Mouse (Mus musculus) thymus, postnatal 10 days (tissue): ENCODE measurements at regions not wholly inside any gene's neighbourhood (a gene's known extent, or its start where the extent isn't known, plus 50 kb on each side); places are given as distances from the start of the nearest gene placed in this dataset.

Source experiments
- DNase-seq, 2 experiments: peaks; one replicate each; pipeline ENCODE4 v3.0.0; 2021; ENCODE audit warnings: low spot score in 2 of 2

DNA sequence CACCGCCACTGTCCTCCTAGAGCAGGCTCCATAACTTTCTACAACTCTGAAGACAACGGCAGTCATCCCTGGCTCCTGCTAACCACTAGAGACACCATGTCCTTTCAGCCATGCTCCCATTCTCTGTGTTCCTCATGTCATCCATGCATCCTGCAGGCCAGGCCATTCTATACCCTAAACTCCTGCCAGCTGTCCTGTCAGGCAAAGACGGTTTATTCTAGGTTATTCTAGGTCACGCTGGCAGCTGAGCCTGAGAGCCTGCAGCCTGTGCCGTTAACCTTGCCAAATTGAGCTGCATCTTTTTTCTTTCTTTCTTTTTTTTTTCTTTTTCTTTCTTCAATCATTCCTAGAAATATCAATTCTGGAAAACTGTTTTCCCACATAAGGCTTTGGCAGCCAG, 406.0 kb upstream of the Acvr2a start:
- DNase-seq = no peak

- no peak for DNase-seq
Measured at GRCm38 (mm10) chr2:48409876-48410275, 404.0 kb upstream of the Acvr2a start.

- no peak for DNase-seq
Measured at GRCm38 (mm10) chr2:48411392-48411791, 402.5 kb upstream of the Acvr2a start.

DNA sequence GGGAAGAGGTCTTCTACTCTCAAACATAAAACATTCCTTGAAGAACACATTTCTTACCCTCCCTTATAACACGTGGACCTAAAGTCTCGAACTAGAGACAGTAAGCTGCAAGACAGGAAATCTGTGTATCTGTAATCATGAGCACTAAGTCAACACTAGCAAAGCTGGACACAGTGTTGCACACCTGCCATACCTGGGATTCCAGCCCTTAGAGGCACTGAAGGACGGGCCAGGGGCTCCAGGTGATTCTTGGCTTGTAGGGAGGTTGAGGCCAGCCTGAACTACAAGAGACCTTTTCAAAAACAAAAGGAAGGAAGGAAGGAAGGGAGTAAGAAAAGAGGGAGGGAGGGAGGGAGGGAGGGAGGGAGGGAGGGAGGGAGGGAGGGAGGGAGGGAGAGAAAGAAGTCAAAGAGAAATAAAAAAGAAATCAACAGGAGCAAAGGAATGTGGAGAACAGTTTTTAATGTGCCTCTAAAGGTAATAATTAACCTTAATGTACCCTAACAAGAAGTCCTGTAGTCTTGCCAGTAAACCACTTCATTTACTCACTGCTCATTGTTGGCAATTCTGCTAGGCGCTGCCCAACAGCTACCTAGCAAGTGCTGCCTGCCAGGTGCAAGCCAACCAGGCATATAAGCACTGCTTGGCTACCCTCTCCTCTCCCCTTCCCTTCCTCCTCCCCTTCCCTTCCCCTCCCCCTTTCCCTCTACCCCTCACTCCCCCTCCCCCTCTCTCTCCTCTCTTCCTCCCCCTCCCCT, 401.0 kb upstream of the Acvr2a start:
- no peak for DNase-seq

GRCm38 (mm10) chr2:48414596-48415481, 399.1 kb upstream of the Acvr2a start:
- no peak for DNase-seq

- no peak for DNase-seq
Measured at GRCm38 (mm10) chr2:48416207-48416750, 397.6 kb upstream of the Acvr2a start.

DNA sequence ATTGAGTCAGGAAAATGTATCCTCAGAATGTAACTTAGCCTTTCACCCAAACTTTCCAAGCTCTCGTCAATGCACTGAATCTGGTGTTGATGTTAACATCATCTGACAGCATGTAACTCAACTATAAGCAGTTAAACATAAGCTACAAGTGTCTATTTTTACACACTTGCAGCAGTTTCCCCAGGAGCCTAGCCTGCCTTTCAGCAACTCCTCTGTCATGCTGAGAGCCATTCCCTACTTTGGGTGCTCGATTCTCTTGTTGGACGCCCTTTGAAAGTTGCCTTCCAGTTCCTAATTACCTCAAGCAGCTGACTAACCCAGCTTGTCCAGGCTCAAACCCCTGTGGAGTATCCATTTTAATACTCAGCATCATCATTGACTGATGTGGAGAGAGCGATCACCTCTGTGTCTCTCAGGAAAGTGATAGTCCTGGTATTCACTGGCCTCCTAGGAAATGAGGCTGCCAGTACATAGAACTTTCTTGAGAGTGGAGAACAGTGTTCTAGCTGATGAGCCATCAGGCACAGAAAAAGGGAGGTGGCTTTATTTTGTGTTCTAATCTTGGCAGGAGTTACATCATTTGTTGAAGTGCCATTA, 396.8 kb upstream of the Acvr2a start:
- no peak for DNase-seq

- no peak for DNase-seq
Measured at GRCm38 (mm10) chr2:48420791-48421190, 393.1 kb upstream of the Acvr2a start.

DNA sequence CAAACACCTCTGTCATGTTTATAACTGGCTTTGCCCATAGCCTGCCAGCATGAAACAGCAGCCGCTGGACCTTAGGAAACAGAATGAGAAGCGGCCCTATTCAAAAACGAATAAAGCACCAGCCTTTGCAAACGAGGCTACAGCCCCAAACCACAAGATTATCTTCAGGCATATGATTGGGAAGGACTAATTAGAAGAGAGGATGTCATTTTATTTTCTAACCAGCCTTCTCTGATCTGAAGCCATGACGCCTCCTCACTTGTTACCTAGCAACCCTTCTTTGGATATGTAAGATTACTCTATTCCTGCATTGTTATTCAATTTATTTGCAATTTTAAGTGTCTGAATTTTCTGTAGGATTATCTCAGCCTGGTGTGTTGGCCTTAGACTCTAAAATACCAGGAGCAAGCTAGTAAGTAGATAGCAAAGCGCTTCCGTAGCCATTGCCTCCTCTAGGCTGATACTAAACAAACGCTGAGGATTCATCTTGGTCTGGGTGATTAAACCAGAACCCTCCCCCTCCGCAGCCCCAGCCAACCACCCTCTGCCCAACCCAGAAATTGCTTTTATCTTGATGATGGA, 390.0 kb upstream of the Acvr2a start:
- DNase-seq = no peak

DNA sequence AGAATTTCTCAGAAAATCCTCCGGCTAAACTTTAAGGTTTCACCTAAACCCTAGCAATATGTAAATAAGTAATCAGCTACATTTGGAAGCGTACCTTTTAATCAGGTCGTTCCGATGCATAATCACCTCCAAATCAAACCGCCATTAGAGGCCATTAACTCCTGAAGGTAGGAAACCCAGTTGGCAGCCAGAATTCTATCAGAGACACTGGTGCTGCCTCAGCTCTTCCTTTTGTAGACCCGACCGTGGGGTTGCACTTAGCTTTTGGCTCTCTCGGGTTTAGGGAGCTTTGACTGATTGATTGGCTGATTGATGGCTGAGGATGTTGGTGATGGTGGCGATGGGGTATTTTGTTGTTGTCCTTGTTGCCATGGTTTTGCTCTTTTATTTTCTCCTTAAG, 389.3 kb upstream of the Acvr2a start:
- no peak for DNase-seq

GRCm38 (mm10) chr2:48425200-48426090, 388.5 kb upstream of the Acvr2a start:
- DNase-seq = no peak

GRCm38 (mm10) chr2:48432545-48432944, 381.4 kb upstream of the Acvr2a start:
- DNase-seq = no peak

- no peak for DNase-seq
Measured at GRCm38 (mm10) chr2:48441296-48441990, 372.5 kb upstream of the Acvr2a start.

DNA sequence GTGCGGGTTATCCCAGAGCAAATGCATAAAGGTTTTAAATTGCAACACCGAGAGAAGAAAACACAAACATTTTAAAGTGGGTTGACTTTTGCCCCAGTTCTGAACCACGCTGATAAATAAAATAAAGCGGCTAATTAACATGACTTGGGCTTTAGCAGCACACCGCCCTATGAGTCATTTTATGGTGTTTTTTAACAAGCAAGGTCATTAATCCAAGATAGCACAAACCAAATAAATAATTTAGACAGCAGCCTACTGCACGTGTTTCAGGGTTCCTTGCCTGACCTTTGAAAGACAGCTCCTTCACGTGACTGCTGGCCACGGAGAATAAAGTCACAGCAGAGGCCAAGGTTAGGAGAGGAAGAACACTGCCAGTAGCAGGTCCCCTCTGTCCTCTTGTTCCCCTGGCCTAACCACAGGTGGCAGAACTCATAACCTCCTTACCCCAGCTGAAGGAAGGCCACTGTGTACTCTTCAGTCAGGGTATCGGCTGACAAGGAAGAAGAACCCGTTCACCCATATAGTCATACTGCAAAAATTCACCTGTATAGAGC, 371.8 kb upstream of the Acvr2a start:
- no peak for DNase-seq

DNA sequence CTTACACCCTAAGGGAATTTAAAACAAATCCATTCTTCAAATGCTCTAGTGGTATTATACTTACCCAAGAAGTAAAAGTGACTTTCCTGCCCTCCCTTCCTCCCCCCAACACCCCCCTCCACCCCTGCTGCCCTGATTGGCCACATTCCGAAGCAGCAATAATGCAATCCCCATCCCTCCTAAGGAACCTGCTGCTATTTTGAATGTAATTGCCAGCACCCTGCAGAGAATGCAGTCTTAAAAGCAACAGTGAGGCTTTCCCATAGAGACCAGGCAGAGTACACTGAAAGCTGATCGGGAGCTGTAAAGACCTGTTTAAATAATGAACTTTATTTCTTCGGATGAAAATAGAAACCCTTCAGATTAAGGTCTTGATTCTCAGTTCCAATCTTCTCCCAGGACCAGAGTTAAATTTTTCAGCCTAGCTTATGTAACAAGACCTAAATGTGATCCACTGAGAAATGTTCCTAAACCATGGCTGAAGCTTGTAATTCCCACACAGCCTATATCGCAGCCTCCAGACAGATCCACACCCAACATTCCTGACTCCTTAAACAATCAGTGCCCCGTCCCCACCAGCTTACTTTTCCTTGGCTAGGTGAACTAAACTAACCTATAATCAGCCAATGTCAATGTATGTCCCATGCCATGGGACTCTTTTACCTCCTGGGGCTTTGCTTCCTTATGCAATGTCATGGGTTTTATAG, 367.9 kb upstream of the Acvr2a start:
- no peak for DNase-seq

DNA sequence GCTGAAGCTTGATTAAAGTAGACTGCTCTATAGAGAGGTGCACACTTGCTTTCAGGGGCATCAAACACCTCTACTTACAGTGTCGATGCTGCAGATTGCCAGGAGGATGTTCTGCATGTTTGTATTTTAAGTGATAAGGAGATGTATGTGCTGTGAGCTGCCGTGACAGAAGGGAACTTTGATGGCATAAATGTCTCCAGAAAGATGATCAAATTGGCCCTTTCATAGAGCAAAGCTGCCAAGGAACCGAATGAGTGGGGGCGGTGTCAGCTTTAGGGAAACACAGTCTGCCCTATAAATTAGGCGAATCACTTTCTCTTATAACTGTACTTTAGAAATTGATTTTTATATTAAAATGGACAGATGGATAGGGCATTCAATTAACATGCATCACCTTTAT, 367.3 kb upstream of the Acvr2a start:
- no peak for DNase-seq

GRCm38 (mm10) chr2:48449165-48449842, 364.6 kb upstream of the Acvr2a start:
- no peak for DNase-seq

DNA sequence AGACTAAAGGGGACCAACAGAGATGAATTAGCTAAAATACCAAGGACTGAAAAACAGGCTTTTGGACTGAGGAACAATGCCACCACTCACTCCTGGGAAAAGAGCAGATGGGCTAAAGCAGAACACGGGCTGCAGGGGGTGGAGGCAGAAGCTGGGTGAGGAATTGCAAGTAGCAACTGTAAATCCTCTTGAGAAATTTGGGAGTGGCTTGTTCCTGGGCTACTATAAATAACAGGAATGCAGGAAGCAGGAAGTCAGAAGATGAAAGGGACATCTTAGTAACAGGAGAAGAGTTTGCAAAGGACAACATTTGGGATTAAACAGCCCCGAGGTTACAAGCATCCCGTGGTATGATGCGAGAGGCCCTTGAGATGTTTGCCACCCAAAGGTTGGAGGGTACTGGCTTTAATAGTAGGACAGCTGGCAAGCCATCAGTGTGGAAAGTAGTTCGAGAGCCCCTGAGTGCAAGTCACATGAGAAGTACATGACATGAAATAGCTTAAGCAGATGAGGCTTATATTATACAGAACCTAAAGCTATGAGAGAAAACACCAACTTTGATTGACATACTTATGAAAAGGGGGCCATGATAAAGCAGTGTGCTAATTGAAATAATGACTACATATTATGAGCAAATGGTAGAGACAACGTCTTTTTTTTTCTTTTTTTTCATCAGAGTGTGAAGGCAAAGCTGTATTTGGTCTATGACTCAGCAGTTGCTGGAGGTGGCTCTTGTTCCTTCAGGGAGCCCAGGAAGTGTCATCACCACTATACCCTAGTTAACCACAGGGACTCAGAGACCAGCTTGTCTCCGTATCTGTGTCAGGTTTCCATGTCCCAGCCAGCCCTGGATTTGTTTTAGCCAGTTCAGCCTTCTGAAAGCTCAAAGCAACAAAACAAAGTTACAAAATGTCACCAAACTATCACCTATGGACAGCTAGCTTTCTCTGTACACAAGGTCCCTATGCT, 357.6 kb upstream of the Acvr2a start:
- DNase-seq = no peak
